Mouse (Mus musculus): ENCODE measurements around the gene Ampd3. TPM values are rescaled to one million over a fixed set of nuclear protein-coding genes. Genes with fewer than 3 reads are reported as not detected.

The Ampd3 gene
- polyA plus RNA-seq, 1 experiment from 2014 or later = 1.7 TPM

DNA sequence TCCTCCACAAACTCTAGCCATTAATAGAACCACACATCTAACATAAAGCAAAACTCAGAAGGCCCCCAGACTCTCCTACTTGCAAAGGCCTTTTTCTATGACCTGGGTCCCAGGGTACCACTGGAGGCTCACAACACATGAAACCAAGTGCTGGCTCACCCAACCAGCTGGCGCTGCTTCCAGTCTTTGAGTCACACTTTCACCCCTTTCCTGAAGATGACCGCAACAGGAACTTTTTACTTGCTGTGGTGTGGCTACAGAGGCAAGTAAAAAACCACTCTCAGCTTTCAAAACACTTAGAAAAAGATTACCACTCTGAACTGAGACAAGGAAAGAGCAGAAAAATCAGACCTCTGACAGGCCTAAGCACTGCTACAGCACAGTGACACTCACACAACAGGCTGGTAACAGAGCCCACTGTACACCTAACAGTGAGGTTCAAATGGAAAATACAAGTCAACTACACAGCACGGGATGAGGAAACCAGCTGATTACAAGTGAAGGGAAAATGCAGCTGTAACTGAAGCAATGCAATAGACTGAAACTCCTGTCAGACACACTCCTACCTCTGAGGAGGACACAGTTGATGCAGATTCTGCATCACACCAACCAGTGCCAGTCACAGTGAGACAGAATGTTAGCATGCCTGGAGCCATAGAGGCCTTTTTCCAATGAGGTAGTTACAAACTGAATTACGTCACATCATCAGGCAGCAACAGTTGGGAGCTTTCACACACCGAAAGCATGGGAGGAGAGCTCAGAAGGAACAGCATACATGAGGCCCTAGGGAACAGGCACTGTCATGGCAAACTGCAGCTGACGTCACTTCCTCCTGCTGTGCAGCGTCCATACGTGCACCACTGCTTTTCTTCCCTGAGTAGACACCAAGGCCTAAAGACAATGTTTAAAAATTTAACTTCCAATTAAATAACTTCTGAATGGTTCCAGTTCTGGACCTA, 56.3 kb downstream of the Ampd3 start:
- Histone ChIP-seq H3K27me3 (ENCODE audit: insufficient read depth, poor library complexity, severe bottlenecking) (no peaks in the 10 kb centered on the region), H3K4me3 (no peak overlapping the region), H3K9me3 (no peaks in the 10 kb centered on the region), H3K27ac (no peak overlapping the region), H3K4me1 (replicated peaks) (peaks cover 10% of the 10 kb centered on the region; the same call in 1 of the 2 replicates), H3K36me3 (peaks cover 55% of the 10 kb centered on the region)
- DNase-seq (ENCODE audit: low spot score) = no peak
- WGBS = 89% methylated on average over 8 of the region's 8 CpGs

DNA sequence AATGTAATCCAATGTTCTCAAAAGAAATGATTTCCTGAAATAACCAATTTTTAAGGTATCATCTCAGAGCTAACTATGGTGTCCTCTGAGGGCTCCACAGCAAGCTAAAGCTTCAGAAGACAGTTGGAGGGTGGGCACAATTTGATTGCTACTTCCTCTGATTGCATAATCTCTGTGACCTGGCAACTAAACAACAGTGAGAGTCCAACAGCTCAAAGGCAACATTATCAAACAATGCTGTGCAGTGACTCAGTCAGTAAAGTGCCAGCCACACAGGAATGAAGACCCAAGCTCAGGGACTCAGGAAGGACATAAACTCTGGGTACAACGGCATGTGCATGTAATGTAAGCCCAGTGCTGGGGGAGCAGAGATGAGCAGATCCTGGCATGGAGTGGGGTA, 65.0 kb downstream of the Ampd3 start:
- H3K4me3 ChIP-seq = no peak overlapping the region
- no peak for DNase-seq (ENCODE audit: low spot score)
- no peaks in the 10 kb centered on the region for H3K9me3 ChIP-seq
- H3K36me3 ChIP-seq = peaks cover 44% of the 10 kb centered on the region
- no peaks in the 10 kb centered on the region for H3K27me3 ChIP-seq (ENCODE audit: insufficient read depth, poor library complexity, severe bottlenecking)
- H3K27ac ChIP-seq = no peak overlapping the region
- WGBS = 95% methylated on average over 1 of the region's 1 CpGs
- no peaks in the 10 kb centered on the region for H3K4me1 ChIP-seq (replicated peaks)

DNA sequence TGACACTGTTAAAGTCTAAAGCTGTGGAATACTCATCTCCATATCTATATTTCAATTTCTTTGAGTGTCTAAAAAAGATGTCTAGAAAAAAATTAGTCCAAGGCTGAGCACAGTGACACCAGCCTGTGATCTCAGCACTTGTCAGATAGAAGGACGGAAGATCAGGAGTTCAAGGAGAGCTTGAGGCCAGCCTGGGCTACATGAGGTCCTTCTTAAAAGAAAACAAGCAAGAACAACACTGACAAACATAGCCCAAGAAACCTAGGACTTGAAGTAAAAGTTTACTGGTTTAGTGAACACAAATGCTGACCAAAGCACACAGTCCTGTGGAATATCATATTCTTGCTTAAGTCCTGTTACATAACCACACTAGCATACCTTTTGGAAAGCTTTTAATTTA, 66.0 kb downstream of the Ampd3 start:
- H3K4me3 ChIP-seq = no peak overlapping the region
- DNase-seq (ENCODE audit: low spot score) = no peak
- no peaks in the 10 kb centered on the region for H3K4me1 ChIP-seq (replicated peaks)
- H3K9me3 ChIP-seq = no peaks in the 10 kb centered on the region
- WGBS = 86% methylated on average over 1 of the region's 1 CpGs
- H3K27me3 ChIP-seq (ENCODE audit: insufficient read depth, poor library complexity, severe bottlenecking) = no peaks in the 10 kb centered on the region
- no peak overlapping the region for H3K27ac ChIP-seq
- peaks cover 35% of the 10 kb centered on the region for H3K36me3 ChIP-seq

DNA sequence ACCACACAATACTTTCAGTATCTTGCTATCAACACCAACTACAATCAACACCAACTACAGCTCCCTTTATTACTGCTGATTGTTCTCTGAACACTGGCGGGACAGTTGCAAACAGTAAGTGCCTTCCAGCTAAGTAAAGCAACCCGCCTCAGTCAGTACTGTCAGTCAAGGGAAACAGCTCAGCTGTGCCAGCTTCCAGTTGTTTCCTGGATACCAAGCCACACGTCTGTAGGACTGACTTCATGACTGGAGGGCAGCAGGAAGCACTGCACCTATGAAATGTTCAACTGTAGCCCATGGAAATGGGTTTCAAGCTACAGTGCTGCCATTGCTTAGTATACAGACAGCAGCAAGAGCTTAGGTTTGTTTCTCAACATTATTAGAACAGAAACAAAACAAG, 66.5 kb downstream of the Ampd3 start:
- 74% methylated on average over 3 of the region's 3 CpGs for WGBS
- peaks cover 30% of the 10 kb centered on the region for H3K36me3 ChIP-seq
- no peak for DNase-seq (ENCODE audit: low spot score)
- H3K9me3 ChIP-seq = no peaks in the 10 kb centered on the region
- no peaks in the 10 kb centered on the region for H3K4me1 ChIP-seq (replicated peaks)
- no peak overlapping the region for H3K27ac ChIP-seq
- no peak overlapping the region for H3K4me3 ChIP-seq
- no peaks in the 10 kb centered on the region for H3K27me3 ChIP-seq (ENCODE audit: insufficient read depth, poor library complexity, severe bottlenecking)

DNA sequence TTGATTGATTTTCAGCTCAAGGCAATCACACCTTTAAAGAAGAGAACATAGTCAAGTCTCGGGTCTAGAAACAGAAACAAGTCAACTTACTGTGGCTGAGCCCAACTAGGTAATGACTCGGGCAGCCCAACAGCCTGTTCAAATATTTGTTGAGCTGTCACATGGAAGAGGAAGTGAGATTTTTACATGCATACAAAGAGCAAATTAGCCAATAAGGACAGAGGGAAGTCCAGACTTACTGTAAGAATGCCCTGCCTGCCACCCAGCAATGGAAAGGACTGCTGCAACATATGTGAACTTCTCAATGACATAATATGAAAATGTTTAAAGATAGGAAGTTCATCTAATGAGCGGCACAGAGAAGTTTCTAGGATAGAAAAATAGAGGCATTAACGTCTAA, 72.3 kb downstream of the Ampd3 start:
- H3K27me3 ChIP-seq (ENCODE audit: insufficient read depth, poor library complexity, severe bottlenecking) = no peaks in the 10 kb centered on the region
- WGBS = 86% methylated on average over 4 of the region's 4 CpGs
- H3K27ac ChIP-seq = no peak overlapping the region
- no peak for DNase-seq (ENCODE audit: low spot score)
- H3K9me3 ChIP-seq = no peaks in the 10 kb centered on the region
- no peak overlapping the region for H3K4me3 ChIP-seq
- H3K36me3 ChIP-seq = peaks cover 8% of the 10 kb centered on the region; the same call in 1 of the 2 replicates
- H3K4me1 ChIP-seq (replicated peaks) = peaks cover 10% of the 10 kb centered on the region

DNA sequence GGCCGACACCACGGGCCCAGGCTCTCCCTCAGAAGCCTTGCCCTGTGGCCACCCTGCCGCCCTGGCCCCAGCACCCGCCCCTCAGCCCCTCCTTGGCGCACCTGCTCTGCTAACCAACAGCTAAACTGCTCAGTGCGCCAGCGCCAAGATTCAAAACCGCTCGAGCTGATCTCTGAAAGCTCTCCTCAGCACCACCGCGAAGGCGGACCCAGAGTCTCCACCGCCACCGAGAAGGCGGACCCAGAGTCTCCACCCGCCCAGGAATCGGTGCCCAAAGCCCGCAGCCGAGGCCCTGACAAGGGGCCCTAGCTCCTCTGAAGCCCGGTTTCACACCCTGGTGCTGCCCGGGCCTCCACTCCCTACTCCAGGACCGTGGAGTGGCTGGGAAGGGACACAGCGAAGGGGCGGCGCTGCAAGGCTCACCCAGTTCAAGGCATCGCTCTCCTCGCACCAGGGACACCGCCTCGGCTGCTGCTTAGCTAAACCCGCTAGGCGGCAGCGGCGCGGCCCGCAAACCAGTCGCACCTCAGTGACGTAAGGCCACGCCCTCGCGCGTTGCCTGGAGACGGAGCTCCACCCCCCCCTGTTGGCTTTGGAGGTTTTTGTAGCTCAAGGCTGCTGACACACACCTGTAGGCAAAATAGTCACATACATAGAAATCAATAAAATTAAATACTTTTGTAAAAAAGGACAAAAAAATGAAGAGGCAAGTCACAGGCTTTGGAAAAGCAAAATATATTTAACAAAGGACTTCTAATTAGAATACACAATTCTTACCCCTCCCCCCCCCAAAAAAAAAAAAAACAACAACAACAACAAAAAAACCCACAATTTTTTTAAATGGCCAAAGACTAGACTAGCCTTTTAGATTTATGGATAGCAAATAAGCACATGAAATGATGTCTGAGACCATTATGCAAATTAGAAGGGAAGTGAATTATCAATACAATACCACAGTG, 76.2 kb downstream of the Ampd3 start, which contains the start of gene Rnf141:
Gene Rnf141, minus strand, starts transcription at position 542 of the 959 bp plus-strand sequence.
- Histone ChIP-seq H3K27me3 (ENCODE audit: insufficient read depth, poor library complexity, severe bottlenecking) (no peaks in the 10 kb centered on the region; the same call in 1 of the 2 replicates), H3K4me1 (replicated peaks) (peaks cover 10% of the 10 kb centered on the region), H3K4me3 (peak within 1 kb of the TSS; percentile 85), H3K27ac (peak within 1 kb of the TSS; percentile 93), H3K36me3 (no peaks in the 10 kb centered on the region), H3K9me3 (0 out of 2 replicates have a peak, but pooled peaks cover 4% of the 10 kb centered on the region)
- under 1% methylated on average over 42 of the region's 42 CpGs for WGBS
- DNase-seq (ENCODE audit: low spot score) = peak; percentile 93

DNA sequence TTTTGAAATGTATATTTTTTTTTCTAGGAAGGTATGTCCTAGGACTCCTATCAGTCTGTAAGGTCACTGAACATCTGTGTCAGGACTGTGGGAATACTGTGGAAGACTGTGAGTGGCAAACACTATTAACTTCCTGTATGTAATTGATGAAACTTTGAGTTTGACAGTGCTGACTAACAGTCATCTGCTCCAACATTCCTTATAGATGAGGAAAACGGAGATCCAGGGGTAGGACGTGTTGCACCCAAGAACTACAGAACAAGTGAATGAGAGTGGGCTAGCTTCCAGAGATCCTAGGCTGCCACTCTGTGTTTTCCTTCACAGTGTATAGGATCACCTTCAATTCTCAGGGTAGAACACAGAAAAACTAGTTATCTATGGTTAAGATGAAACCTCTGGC, 79.3 kb downstream of the Ampd3 start:
- no peak for DNase-seq (ENCODE audit: low spot score)
- 76% methylated on average over 2 of the region's 2 CpGs for WGBS
- H3K27me3 ChIP-seq (ENCODE audit: insufficient read depth, poor library complexity, severe bottlenecking) = no peaks in the 10 kb centered on the region; the same call in 1 of the 2 replicates
- H3K27ac ChIP-seq = no peak overlapping the region
- H3K4me3 ChIP-seq = no peak overlapping the region
- 0 out of 2 replicates have a peak, but pooled peaks cover 4% of the 10 kb centered on the region for H3K9me3 ChIP-seq
- H3K4me1 ChIP-seq (replicated peaks) = peaks cover 10% of the 10 kb centered on the region
- H3K36me3 ChIP-seq = no peaks in the 10 kb centered on the region

DNA sequence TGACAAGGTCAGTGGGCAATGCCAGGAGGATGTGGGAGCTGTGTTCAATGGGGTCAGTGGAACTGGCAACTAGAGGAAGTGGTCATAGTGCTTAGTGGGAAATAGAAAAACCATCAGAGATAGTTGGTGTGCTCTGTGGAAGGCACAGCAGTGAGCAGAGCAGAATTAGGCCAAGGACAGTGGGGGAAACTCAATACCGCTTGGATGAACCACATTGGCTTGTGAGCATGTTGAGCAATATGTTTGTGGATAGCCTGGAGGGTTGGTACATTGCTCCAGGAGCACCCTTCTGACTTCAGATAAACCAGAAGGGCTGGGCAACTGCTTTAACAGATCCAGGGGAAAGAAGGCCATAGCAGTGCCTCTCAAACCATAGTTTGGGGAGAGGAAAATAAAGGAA, 80.4 kb downstream of the Ampd3 start:
- DNase-seq (ENCODE audit: low spot score) = no peak
- H3K9me3 ChIP-seq = 0 out of 2 replicates have a peak, but pooled peaks cover 4% of the 10 kb centered on the region
- 94% methylated on average over 1 of the region's 1 CpGs for WGBS
- H3K4me1 ChIP-seq (replicated peaks) = peaks cover 7% of the 10 kb centered on the region
- H3K27me3 ChIP-seq (ENCODE audit: insufficient read depth, poor library complexity, severe bottlenecking) = no peaks in the 10 kb centered on the region; the same call in 1 of the 2 replicates
- no peak overlapping the region for H3K27ac ChIP-seq
- H3K4me3 ChIP-seq = no peak overlapping the region
- H3K36me3 ChIP-seq = no peaks in the 10 kb centered on the region

DNA sequence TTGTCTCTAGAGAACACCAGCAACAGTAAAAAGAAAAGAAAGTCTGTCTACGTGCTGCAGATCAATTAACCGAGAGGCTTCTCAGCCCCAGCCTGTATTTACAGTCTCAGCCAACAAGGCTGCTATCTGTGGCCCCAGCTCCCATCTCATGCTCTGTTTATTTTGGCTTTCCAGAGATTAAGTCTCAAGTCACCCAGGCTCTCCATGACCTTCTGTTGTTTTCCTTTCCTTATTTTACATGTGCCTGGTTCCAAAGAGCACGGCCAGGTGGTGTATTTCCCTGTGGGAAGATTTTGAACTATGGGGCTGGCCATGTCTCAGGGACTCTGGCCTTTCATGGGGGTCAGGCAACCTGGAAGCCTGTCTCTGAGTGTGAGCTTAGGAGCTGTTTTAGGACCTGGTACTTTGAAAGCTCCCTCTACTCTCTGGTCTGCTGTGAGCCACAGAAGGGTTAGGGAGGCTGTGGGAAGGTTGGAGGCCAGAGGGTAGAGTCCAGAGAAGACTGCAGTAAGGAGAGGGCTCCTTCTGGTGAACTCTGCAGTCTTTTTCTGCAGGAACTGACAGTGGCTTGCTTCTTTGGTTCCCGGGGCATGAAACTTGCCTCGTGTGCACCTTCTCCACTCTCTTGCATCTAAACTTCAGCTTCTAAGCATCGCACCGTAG, 83.7 kb downstream of the Ampd3 start:
- H3K36me3 ChIP-seq = no peaks in the 10 kb centered on the region
- H3K4me3 ChIP-seq = no peak overlapping the region
- DNase-seq (ENCODE audit: low spot score) = no peak
- H3K27me3 ChIP-seq (ENCODE audit: insufficient read depth, poor library complexity, severe bottlenecking) = no peaks in the 10 kb centered on the region; the same call in 1 of the 2 replicates
- peaks cover 15% of the 10 kb centered on the region for H3K4me1 ChIP-seq (replicated peaks)
- WGBS = 77% methylated on average over 7 of the region's 7 CpGs
- H3K9me3 ChIP-seq = no peaks in the 10 kb centered on the region
- no peak overlapping the region for H3K27ac ChIP-seq

DNA sequence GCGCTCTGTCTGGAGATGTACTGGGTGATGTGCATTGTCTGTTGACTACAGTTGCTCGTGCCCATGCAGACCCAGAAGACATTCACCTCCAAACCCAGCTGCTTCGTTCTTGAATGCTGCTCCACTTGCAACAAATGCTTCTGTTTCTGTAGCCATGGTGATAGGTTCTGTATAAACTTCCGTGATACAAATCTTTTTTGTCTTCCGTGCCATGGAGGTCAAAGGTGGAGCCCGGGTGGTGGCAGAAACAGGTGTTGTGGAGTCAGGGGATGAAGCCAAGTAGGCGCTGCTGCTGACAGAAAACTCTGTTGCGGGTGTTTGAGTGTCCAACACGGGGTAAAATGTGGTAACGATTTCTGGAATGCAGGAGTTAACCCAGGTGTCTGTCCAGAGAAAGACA, 85.6 kb downstream of the Ampd3 start:
- DNase-seq (ENCODE audit: low spot score) = peak; percentile 17
- H3K4me1 ChIP-seq (replicated peaks) = peaks cover 15% of the 10 kb centered on the region
- no peaks in the 10 kb centered on the region for H3K9me3 ChIP-seq
- H3K4me3 ChIP-seq = no peak overlapping the region
- no peaks in the 10 kb centered on the region for H3K36me3 ChIP-seq
- no peaks in the 10 kb centered on the region; the same call in 1 of the 2 replicates for H3K27me3 ChIP-seq (ENCODE audit: insufficient read depth, poor library complexity, severe bottlenecking)
- WGBS = 58% methylated on average over 10 of the region's 10 CpGs
- no peak overlapping the region; the same call in 1 of the 2 replicates for H3K27ac ChIP-seq

DNA sequence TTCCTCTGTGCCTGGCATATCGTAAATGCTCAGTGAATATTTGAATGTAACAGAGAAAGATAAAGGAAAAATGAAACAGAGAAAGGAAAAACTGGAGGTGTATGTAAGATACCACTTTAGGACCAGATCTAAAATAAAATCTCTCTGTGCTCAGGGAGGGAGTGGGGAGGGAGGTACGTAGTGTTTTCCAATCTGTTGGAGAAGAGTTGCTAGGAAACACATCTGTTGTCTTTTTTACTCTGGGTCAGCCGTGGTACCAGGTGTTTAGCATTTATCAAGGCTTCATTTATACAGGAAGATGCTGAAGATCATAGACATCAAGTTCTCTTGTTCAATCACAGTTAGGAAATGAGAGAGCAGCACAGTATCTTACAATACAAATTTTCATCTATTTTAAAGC, 86.5 kb downstream of the Ampd3 start:
- 75% methylated on average over 3 of the region's 3 CpGs for WGBS
- no peak overlapping the region for H3K27ac ChIP-seq
- H3K27me3 ChIP-seq (ENCODE audit: insufficient read depth, poor library complexity, severe bottlenecking) = no peaks in the 10 kb centered on the region
- no peak overlapping the region for H3K4me3 ChIP-seq
- no peaks in the 10 kb centered on the region for H3K9me3 ChIP-seq
- DNase-seq (ENCODE audit: low spot score) = no peak
- H3K36me3 ChIP-seq = no peaks in the 10 kb centered on the region
- peaks cover 15% of the 10 kb centered on the region for H3K4me1 ChIP-seq (replicated peaks)

DNA sequence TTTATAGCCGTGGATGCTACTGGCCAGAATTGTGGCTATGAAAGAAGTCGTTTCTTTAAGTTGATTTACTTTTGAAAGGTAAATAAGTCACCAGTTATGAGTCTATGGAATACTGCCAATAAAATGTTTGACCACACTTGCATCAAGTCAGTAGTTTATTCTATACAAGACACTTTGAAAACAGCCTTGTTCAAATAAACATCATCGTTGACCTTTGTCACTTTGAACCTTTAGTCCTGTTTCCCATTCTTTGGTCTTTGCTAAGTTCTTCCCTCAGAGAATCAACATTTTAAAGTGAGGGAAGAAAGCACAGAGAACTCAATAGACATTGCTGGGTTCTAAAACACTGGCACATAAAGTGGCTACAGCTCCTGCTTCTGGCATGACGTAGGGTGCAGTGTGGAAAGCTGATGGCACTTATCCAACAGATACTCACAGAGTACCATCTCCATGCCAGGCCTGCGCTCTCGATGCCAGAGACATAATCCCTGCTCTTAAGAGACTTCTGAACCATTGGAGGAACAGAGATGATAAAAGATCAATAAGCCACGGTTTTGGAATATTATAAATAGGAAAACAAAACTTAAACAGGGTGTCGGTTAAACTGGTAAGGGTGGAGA, 87.0 kb downstream of the Ampd3 start:
- H3K4me1 ChIP-seq (replicated peaks) = peaks cover 15% of the 10 kb centered on the region
- H3K4me3 ChIP-seq = no peak overlapping the region
- H3K27me3 ChIP-seq (ENCODE audit: insufficient read depth, poor library complexity, severe bottlenecking) = no peaks in the 10 kb centered on the region
- DNase-seq (ENCODE audit: low spot score) = no peak
- no peaks in the 10 kb centered on the region for H3K36me3 ChIP-seq
- H3K27ac ChIP-seq = no peak overlapping the region
- WGBS = 85% methylated on average over 8 of the region's 8 CpGs
- no peaks in the 10 kb centered on the region for H3K9me3 ChIP-seq

Measured in hindbrain, embryonic 10.5 days (tissue).